8 mouse cellular contexts compared by ENCODE assay signal in the genomic region with DNA sequence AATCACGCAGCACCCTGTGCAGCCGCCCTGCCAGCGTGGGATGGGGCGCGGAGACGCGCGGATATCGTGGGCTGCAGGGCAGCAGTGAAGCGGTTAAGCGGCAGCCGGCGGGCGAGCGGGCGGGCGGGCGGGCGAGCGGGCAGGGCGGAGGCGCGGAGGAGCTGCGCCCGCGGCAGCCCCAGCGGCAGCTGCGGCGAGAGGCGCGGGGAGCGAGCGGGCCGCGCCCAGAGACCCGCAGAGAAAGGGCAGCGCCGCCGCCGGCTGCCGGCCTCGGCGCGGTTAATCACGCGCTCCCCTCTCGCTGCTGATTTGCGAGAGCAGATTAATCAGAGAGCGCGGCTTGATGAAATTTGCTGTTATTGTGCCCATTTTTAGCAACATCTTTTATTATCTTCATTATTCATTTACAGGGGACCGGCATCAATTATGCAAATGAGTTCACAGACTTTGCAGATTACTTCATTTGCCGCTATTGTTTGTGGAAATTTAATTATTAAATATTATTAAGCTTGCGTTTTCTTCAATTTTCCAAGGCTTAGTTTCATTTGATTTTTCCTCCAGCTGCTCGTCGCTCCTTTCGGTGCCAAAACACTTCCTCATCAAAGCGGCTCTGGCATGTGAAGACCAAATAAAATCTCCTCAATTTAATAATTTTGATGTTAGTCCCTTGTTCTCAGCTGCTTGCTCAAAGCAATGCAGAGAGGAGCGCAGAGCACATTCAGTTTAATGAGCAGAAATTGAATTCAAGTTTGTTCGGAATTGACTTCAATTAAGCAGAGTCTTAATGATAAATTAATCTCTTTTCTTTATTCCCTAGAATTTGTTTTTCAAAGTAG.
DNase-seq lines count a peak whose midpoint lies in the region; ATAC-seq and TF ChIP-seq lines count a peak whose summit lies in the region.

No protein-coding gene starts in this region.

- no peak for TF ChIP-seq POLR2A in ES-Bruce4 (IDR thresholded peaks at IDR 0.05; ENCODE audit: insufficient read depth, low read length)

- H3K9me3 ChIP-seq in ES-Bruce4 (replicated peaks; ENCODE audit: control insufficient read depth, insufficient read depth, low read length, poor library complexity, severe bottlenecking): no peaks in the 10 kb centered on the region
- no peaks in the 10 kb centered on the region for H3K9me3 ChIP-seq in embryonic facial prominence, embryonic 12.5 days
- no peaks in the 10 kb centered on the region for H3K9me3 ChIP-seq in hindbrain, embryonic 15.5 days
- H3K9me3 ChIP-seq in liver, postnatal 0 days (ENCODE audit: low read length): no peaks in the 10 kb centered on the region

- no peak for ATAC-seq in embryonic facial prominence, embryonic 12.5 days (ENCODE audit: insufficient number of reproducible peaks, insufficient read depth, low FRiP score, low TSS enrichment)
- peak; percentile 85 for ATAC-seq in hindbrain, embryonic 15.5 days (ENCODE audit: low FRiP score, low read depth)
- no peak for ATAC-seq in liver, postnatal 0 days

- H3K9ac ChIP-seq in ES-Bruce4 (ENCODE audit: low read depth, poor library complexity, severe bottlenecking): peak overlapping the region; percentile 38; the same call in 1 of the 2 replicates
- peak overlapping the region; percentile 48 for H3K9ac ChIP-seq in embryonic facial prominence, embryonic 12.5 days
- H3K9ac ChIP-seq in hindbrain, embryonic 15.5 days: peak overlapping the region; percentile 47
- H3K9ac ChIP-seq in liver, postnatal 0 days (replicated peaks): no peak overlapping the region

- 3% methylated on average over 55 of the region's 59 CpGs for WGBS in embryonic facial prominence, embryonic 12.5 days
- WGBS in hindbrain, embryonic 15.5 days: 1% methylated on average over 54 of the region's 59 CpGs
- WGBS in liver, postnatal 0 days (ENCODE audit: insufficient replicate concordance): 5% methylated on average over 55 of the region's 59 CpGs

- H3K4me1 ChIP-seq in ES-Bruce4 (ENCODE audit: control insufficient read depth, insufficient read depth, low read length): no peaks in the 10 kb centered on the region
- H3K4me1 ChIP-seq in embryonic facial prominence, embryonic 12.5 days: peaks cover 17% of the 10 kb centered on the region
- H3K4me1 ChIP-seq in hindbrain, embryonic 15.5 days (replicated peaks): peaks cover 19% of the 10 kb centered on the region
- H3K4me1 ChIP-seq in liver, postnatal 0 days (ENCODE audit: insufficient read depth): peaks cover 2% of the 10 kb centered on the region; the same call in 1 of the 2 replicates

- peaks cover 9% of the 10 kb centered on the region for H3K27me3 ChIP-seq in ES-Bruce4 (ENCODE audit: control insufficient read depth, insufficient read depth, low read length, poor library complexity, severe bottlenecking)
- H3K27me3 ChIP-seq in embryonic facial prominence, embryonic 12.5 days: peaks cover 6% of the 10 kb centered on the region; the same call in 1 of the 2 replicates
- H3K27me3 ChIP-seq in hindbrain, embryonic 15.5 days: no peaks in the 10 kb centered on the region
- peaks cover 35% of the 10 kb centered on the region for H3K27me3 ChIP-seq in liver, postnatal 0 days (ENCODE audit: insufficient read depth, low read length)

- H3K27ac ChIP-seq in ES-Bruce4 (ENCODE audit: insufficient read depth, low read length): no peak overlapping the region
- H3K27ac ChIP-seq in embryonic facial prominence, embryonic 12.5 days: no peak overlapping the region
- peak overlapping the region; percentile 69 for H3K27ac ChIP-seq in hindbrain, embryonic 15.5 days (replicated peaks)
- H3K27ac ChIP-seq in liver, postnatal 0 days (ENCODE audit: low read depth): no peak overlapping the region

- no peaks in the 10 kb centered on the region for H3K36me3 ChIP-seq in ES-Bruce4 (ENCODE audit: control insufficient read depth, insufficient read depth, low read length, poor library complexity, severe bottlenecking)
- no peaks in the 10 kb centered on the region for H3K36me3 ChIP-seq in embryonic facial prominence, embryonic 12.5 days
- no peaks in the 10 kb centered on the region for H3K36me3 ChIP-seq in hindbrain, embryonic 15.5 days
- no peaks in the 10 kb centered on the region for H3K36me3 ChIP-seq in liver, postnatal 0 days (replicated peaks; ENCODE audit: insufficient read depth, low read length)

- no peak for TF ChIP-seq EP300 in ES-Bruce4 (IDR thresholded peaks at IDR 0.05; ENCODE audit: insufficient read depth, low read depth, low read length)
- TF ChIP-seq EP300 in liver, postnatal 0 days (IDR thresholded peaks at IDR 0.05; ENCODE audit: low read depth): no peak

- no peak for TF ChIP-seq CTCF in ES-Bruce4 (IDR thresholded peaks at IDR 0.05; ENCODE audit: low read depth, low read length)
- TF ChIP-seq CTCF in liver, postnatal 0 days (IDR thresholded peaks at IDR 0.05; ENCODE audit: low read depth): no peak

- peak overlapping the region; percentile 61 for H3K4me3 ChIP-seq in ES-Bruce4 (ENCODE audit: low read depth, low read length)
- H3K4me3 ChIP-seq in embryonic facial prominence, embryonic 12.5 days: peak overlapping the region; percentile 43
- H3K4me3 ChIP-seq in hindbrain, embryonic 15.5 days: peak overlapping the region; percentile 49
- H3K4me3 ChIP-seq in liver, postnatal 0 days (ENCODE audit: low read depth, low read length): peak overlapping the region; percentile 40

- DNase-seq in cerebellum, postnatal 25 days: peak; percentile 32 to 58
- DNase-seq in cerebellum, adult 9-11 months: no peak
- no peak for DNase-seq in liver, postnatal 0 days
- peak; percentile 13 for DNase-seq in retina, postnatal 7 days (ENCODE audit: low read depth, low spot score)
- DNase-seq in thymus, postnatal 0 days (ENCODE audit: low spot score): no peak

- H3K4me2 ChIP-seq in embryonic facial prominence, embryonic 12.5 days (replicated peaks): peak overlapping the region; percentile 84
- H3K4me2 ChIP-seq in hindbrain, embryonic 15.5 days: peak overlapping the region; percentile 61
- peak overlapping the region; percentile 67 for H3K4me2 ChIP-seq in liver, postnatal 0 days (ENCODE audit: low read depth, low read length)

Comparison
In these comparisons a context has a peak if more than half of its experiments do, and no peak if none do; other contexts are left out.
1. DNase-seq: peak in cerebellum, postnatal 25 days (2 of 2) and retina, postnatal 7 days (single experiment); none in cerebellum, adult 9-11 months (single experiment), liver, postnatal 0 days (single experiment) and thymus, postnatal 0 days (single experiment).
2. Peak in every context shown above with its lines, with median percentiles within 50 percentile points of each other: H3K4me3 ChIP-seq and H3K4me2 ChIP-seq.